ENCODE assay signal across 9 mouse cellular contexts in the genomic region with DNA sequence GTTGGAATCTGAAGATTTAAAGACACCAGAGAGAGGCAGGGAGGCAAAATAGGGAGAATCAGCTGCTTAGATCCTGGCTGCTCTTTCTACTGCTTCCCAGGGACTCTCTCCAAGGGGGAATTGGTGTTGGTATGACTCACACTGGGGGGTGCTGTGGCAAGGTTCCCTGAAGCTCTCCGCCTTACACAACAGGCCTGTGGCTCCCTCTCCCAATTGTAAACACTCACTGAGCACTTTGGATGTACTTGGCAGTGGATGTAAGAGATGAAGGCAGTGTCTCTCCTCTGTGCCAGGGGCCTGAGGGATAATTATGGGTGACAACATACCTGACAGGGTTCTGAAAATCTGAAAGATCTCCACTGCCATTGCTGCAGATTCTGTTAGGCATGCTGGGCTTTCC.
A peak's percentile ranks its signal among the peaks of the same experiment; 100 is the strongest.
DNase-seq lines count a peak whose midpoint lies in the region; ATAC-seq and TF ChIP-seq lines count a peak whose summit lies in the region.
"Had no signal": no experiment of that assay in that cellular context is flagged by ENCODE, and none has a peak within 500 bp of the region (broad histone marks: within the 10 kb centered on the region; RNA-seq: fewer than 3 reads in every experiment).

No protein-coding gene starts in this region.

- H3K36me3 ChIP-seq in liver, embryonic 12.5 days = no peaks in the 10 kb centered on the region
- H3K36me3 ChIP-seq in liver, embryonic 11.5 days (ENCODE audit: control insufficient read depth, insufficient read depth, low read length) = no peaks in the 10 kb centered on the region
- H3K36me3 ChIP-seq in stomach, postnatal 0 days (ENCODE audit: control insufficient read depth, insufficient read depth, low read length) = no peaks in the 10 kb centered on the region
- H3K36me3 ChIP-seq: limb, embryonic 15.5 days had no signal

- ATAC-seq in liver, embryonic 12.5 days = no peak
- no peak for ATAC-seq in liver, embryonic 11.5 days (replicated peaks; ENCODE audit: low FRiP score)
- ATAC-seq in stomach, postnatal 0 days (ENCODE audit: low FRiP score, low TSS enrichment) = peak; percentile 70; the same call in 1 of the 2 replicates

- no peak overlapping the region for H3K4me2 ChIP-seq in liver, embryonic 12.5 days
- H3K4me2 ChIP-seq in liver, embryonic 11.5 days = no peak overlapping the region
- H3K4me2 ChIP-seq in stomach, postnatal 0 days (replicated peaks; ENCODE audit: low read depth) = no peak overlapping the region
- H3K4me2 ChIP-seq: limb, embryonic 15.5 days had no signal

- peaks cover 34% of the 10 kb centered on the region for H3K27me3 ChIP-seq in liver, embryonic 12.5 days (replicated peaks)
- peaks cover 6% of the 10 kb centered on the region for H3K27me3 ChIP-seq in liver, embryonic 11.5 days (replicated peaks; ENCODE audit: control insufficient read depth, insufficient read depth, low read length)
- H3K27me3 ChIP-seq in stomach, postnatal 0 days (ENCODE audit: control insufficient read depth, insufficient read depth, low read length) = no peaks in the 10 kb centered on the region
- H3K27me3 ChIP-seq: limb, embryonic 15.5 days had no signal

- intact Hi-C loops in gastrocnemius, postnatal 14 days (cut with DNase I; ENCODE audit: low total_unique reads) = no loop called here
- intact Hi-C loops in left cerebral cortex, postnatal 25 days (cut with DNase I) = no loop called here

- H3K4me1 ChIP-seq in liver, embryonic 12.5 days = peaks cover 33% of the 10 kb centered on the region
- H3K4me1 ChIP-seq in liver, embryonic 11.5 days (replicated peaks; ENCODE audit: control insufficient read depth, insufficient read depth, low read length) = peaks cover 27% of the 10 kb centered on the region
- H3K4me1 ChIP-seq in stomach, postnatal 0 days (replicated peaks; ENCODE audit: control insufficient read depth, insufficient read depth) = no peaks in the 10 kb centered on the region

- 69% methylated on average over 1 of the region's 1 CpGs for WGBS in liver, embryonic 12.5 days (ENCODE audit: insufficient replicate concordance)
- 76% methylated on average over 1 of the region's 1 CpGs for WGBS in liver, embryonic 11.5 days
- WGBS in stomach, postnatal 0 days = 38% methylated on average over 1 of the region's 1 CpGs

- TF ChIP-seq CTCF in stomach, postnatal 0 days (IDR thresholded peaks at IDR 0.05; ENCODE audit: low read depth) = peak; percentile 22; the same call in 1 of the 2 replicates

- TF ChIP-seq EP300 in stomach, postnatal 0 days (optimal IDR thresholded peaks at IDR 0.05) = no peak

- DNase-seq in liver, embryonic 11.5 days (ENCODE audit: low spot score) = no peak
- DNase-seq in gastrocnemius, postnatal 14 days = peak; percentile 67
- peak; percentile 12 to 85 for DNase-seq in left cerebral cortex, postnatal 25 days (ENCODE audit: low spot score in 2 of 2)
- peak; percentile 42 for DNase-seq in stomach, postnatal 0 days (ENCODE audit: low spot score)
- DNase-seq in neural tube, embryonic 10.5 days (ENCODE audit: extremely low spot score, low spot score) = no peak
- DNase-seq in yolk sac, embryonic 10.5 days (ENCODE audit: low spot score) = no peak
- DNase-seq in spleen, postnatal 10 days (ENCODE audit: low spot score in 2 of 2) = no peak

- peak overlapping the region; percentile 28; the same call in 1 of the 2 replicates for H3K27ac ChIP-seq in liver, embryonic 12.5 days
- no peak overlapping the region for H3K27ac ChIP-seq in liver, embryonic 11.5 days (ENCODE audit: low read depth, low read length)
- H3K27ac ChIP-seq in stomach, postnatal 0 days (replicated peaks) = peak overlapping the region; percentile 65
- H3K27ac ChIP-seq: limb, embryonic 15.5 days had no signal

- H3K9me3 ChIP-seq in liver, embryonic 12.5 days (replicated peaks) = no peaks in the 10 kb centered on the region
- no peaks in the 10 kb centered on the region for H3K9me3 ChIP-seq in liver, embryonic 11.5 days (ENCODE audit: control insufficient read depth, low read length)
- H3K9me3 ChIP-seq in stomach, postnatal 0 days (ENCODE audit: control insufficient read depth, low read length) = no peaks in the 10 kb centered on the region
- H3K9me3 ChIP-seq: limb, embryonic 15.5 days had no signal

- H3K9ac ChIP-seq in liver, embryonic 12.5 days = no peak overlapping the region
- H3K9ac ChIP-seq in liver, embryonic 11.5 days (ENCODE audit: low read depth, low read length) = no peak overlapping the region
- H3K9ac ChIP-seq in stomach, postnatal 0 days (ENCODE audit: low read length) = no peak overlapping the region
- H3K9ac ChIP-seq: limb, embryonic 15.5 days had no signal

- no peak overlapping the region for H3K4me3 ChIP-seq in liver, embryonic 12.5 days
- H3K4me3 ChIP-seq in liver, embryonic 11.5 days (ENCODE audit: low read depth, low read length) = no peak overlapping the region
- no peak overlapping the region for H3K4me3 ChIP-seq in stomach, postnatal 0 days (ENCODE audit: low read depth, low read length)
- H3K4me3 ChIP-seq: limb, embryonic 15.5 days had no signal

Comparison
In these comparisons a context has a peak if more than half of its experiments do, and no peak if none do; other contexts are left out.
1. DNase-seq: peak in gastrocnemius, postnatal 14 days (single experiment), left cerebral cortex, postnatal 25 days (2 of 2) and stomach, postnatal 0 days (single experiment); none in liver, embryonic 11.5 days (single experiment), neural tube, embryonic 10.5 days (single experiment), yolk sac, embryonic 10.5 days (single experiment) and spleen, postnatal 10 days (0 of 2).